Mouse (Mus musculus) MEL (cell line): Measurements from ENCODE around the gene Nfix.

Experiments
- CTCF ChIP-seq, 3 experiments: IDR thresholded peaks in 2 of 3; conservative IDR thresholded peaks in 1 of 3; 2 replicates each; pipeline ENCODE4 v1.5.1; 2011 to 2012; ENCODE audit warnings: low read length in 3 of 3, low read depth in 2 of 3, mild to moderate bottlenecking in 2 of 3, improper control_type of control experiment in 1 of 3, inconsistent platforms in 1 of 3, mixed read lengths in 1 of 3, moderate library complexity in 1 of 3; ENCODE audit not compliant: control insufficient read depth in 1 of 3, insufficient read depth in 1 of 3, poor library complexity in 1 of 3, severe bottlenecking in 1 of 3
- E2F4 ChIP-seq: IDR thresholded peaks from 2 replicates; pipeline ENCODE4 v1.6.1; 2011; ENCODE audit warnings: low read depth, low read length, improper control_type of control experiment, borderline replicate concordance
- ELF1 ChIP-seq: IDR thresholded peaks from 2 replicates; pipeline ENCODE4 v1.6.1; 2014; ENCODE audit warnings: low read depth, mild to moderate bottlenecking, inconsistent platforms, low read length, improper control_type of control experiment, moderate library complexity
- NELFE ChIP-seq: IDR thresholded peaks from 2 replicates; pipeline ENCODE4 v1.6.1; 2011; ENCODE audit warnings: low read depth, low read length, improper control_type of control experiment
- POLR2A ChIP-seq, 2 experiments: IDR thresholded peaks; 2 replicates each; pipeline ENCODE4 v1.6.1; 2011 to 2012; ENCODE audit warnings: low read length in 2 of 2, mild to moderate bottlenecking in 2 of 2, control low read depth in 1 of 2, improper control_type of control experiment in 1 of 2, low read depth in 1 of 2, moderate library complexity in 1 of 2; ENCODE audit not compliant: control insufficient read depth in 1 of 2, insufficient read depth in 1 of 2, poor library complexity in 1 of 2
- POLR2AphosphoS5 ChIP-seq: IDR thresholded peaks from 2 replicates; pipeline ENCODE4 v1.6.1; 2012; ENCODE audit warnings: low read depth, borderline replicate concordance, mild to moderate bottlenecking, inconsistent platforms, low read length, moderate library complexity, mixed read lengths
- TCF12 ChIP-seq: IDR thresholded peaks from 2 replicates; pipeline ENCODE4 v1.6.1; 2014; ENCODE audit warnings: low read depth, mild to moderate bottlenecking, inconsistent platforms, low read length, improper control_type of control experiment, moderate library complexity
- USF1 ChIP-seq: IDR thresholded peaks from 2 replicates; pipeline ENCODE4 v1.6.1; 2014; ENCODE audit warnings: low read depth, mild to moderate bottlenecking, inconsistent platforms, low read length, improper control_type of control experiment, moderate library complexity
- USF2 ChIP-seq, 2 experiments: IDR thresholded peaks; 2 replicates each; pipeline ENCODE4 v1.6.1; 2011 to 2012; ENCODE audit warnings: improper control_type of control experiment in 2 of 2, low read length in 2 of 2, borderline replicate concordance in 1 of 2, inconsistent platforms in 1 of 2, low read depth in 1 of 2, mild to moderate bottlenecking in 1 of 2; ENCODE audit not compliant: insufficient read depth in 1 of 2
- ZNF384 ChIP-seq: IDR thresholded peaks from 2 replicates; pipeline ENCODE4 v1.6.1; 2012; ENCODE audit warnings: low read depth, mild to moderate bottlenecking, inconsistent platforms, low read length, improper control_type of control experiment

DNA sequence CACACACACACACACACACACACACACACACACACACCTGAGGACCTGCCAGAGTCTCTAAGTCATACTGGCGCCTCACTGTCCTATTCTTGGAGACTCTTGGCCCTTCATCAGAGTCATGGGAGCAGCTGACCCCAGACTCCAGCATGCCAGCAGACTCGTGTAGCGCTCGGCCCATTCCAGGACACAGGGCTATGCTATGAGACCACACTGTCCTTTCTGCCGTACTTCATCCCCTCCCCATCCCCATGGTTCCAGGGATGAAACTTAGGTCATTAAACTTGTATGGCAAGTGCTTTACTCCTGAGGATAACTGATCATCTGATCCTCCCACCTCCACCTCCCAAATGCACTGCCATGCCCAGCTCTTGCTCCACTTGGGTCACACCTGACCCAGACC, 81.7 kb downstream of the Nfix start:
- TF ChIP-seq CTCF (IDR thresholded peaks at IDR 0.05 in 2 of 3, conservative IDR thresholded peaks at IDR 0.05 in 1 of 3; ENCODE audit: control insufficient read depth in 1 of 3, insufficient read depth in 1 of 3, low read depth in 2 of 3, low read length in 3 of 3, poor library complexity in 1 of 3, severe bottlenecking in 1 of 3): no peak
- TF ChIP-seq ZNF384: no peak
- TF ChIP-seq POLR2A (IDR thresholded peaks at IDR 0.05; ENCODE audit: control insufficient read depth in 1 of 2, insufficient read depth in 1 of 2, low read depth in 1 of 2, low read length in 2 of 2, poor library complexity in 1 of 2): no peak
- no peak for TF ChIP-seq POLR2AphosphoS5
- no peak for TF ChIP-seq ELF1
- no peak for TF ChIP-seq NELFE
- TF ChIP-seq USF1: no peak
- TF ChIP-seq TCF12: no peak
- no peak for TF ChIP-seq USF2 (IDR thresholded peaks at IDR 0.05; ENCODE audit: borderline replicate concordance in 1 of 2, insufficient read depth in 1 of 2, low read depth in 1 of 2, low read length in 2 of 2)
- TF ChIP-seq E2F4: no peak
